Mouse (Mus musculus) hindbrain, postnatal 0 days (tissue): ENCODE results near the gene Traf3ip3. TPM values are rescaled to one million over a fixed set of nuclear protein-coding genes. Genes with fewer than 3 reads are reported as not detected.

Source experiments
- ATAC-seq: fragments of 200-750 bp; cut with Nextera tagmentation; 2 replicates; pipeline ENCODE4 v1.8.0; 2017; ENCODE audit warnings: mild to moderate bottlenecking, moderate TSS enrichment, moderate library complexity
- DNase-seq: peaks from one replicate; pipeline ENCODE4 v3.0.0-alpha.2; 2015; ENCODE audit warnings: low spot score
- H3K27ac ChIP-seq: fragments of 300-500 bp; sonication (generic); 2 replicates; pipeline ENCODE4 v1.5.1; 2014; ENCODE audit warnings: mild to moderate bottlenecking
- H3K27me3 ChIP-seq: fragments of 300-500 bp; sonication (generic); 2 replicates; pipeline ENCODE4 v1.6.1; 2014; ENCODE audit warnings: low read length, mixed read lengths; ENCODE audit not compliant: insufficient read depth
- H3K36me3 ChIP-seq: fragments of 300-500 bp; sonication (generic); 2 replicates; pipeline ENCODE4 v1.6.1; 2014; ENCODE audit warnings: low read length, mixed read lengths; ENCODE audit not compliant: insufficient read depth
- H3K4me1 ChIP-seq: fragments of 300-500 bp; sonication (generic); 2 replicates; pipeline ENCODE4 v1.6.1; 2014; ENCODE audit warnings: antibody characterized with exemption, low read length, mixed read lengths; ENCODE audit not compliant: insufficient read depth
- H3K4me2 ChIP-seq: fragments of 300-500 bp; sonication (generic); 2 replicates; pipeline ENCODE4 v1.6.1; 2014; ENCODE audit warnings: low read depth, mild to moderate bottlenecking, low read length, moderate library complexity, mixed read lengths
- H3K4me3 ChIP-seq: fragments of 300-500 bp; sonication (generic); 2 replicates; pipeline ENCODE4 v1.5.1; 2014; ENCODE audit warnings: low read length
- H3K9ac ChIP-seq: fragments of 300-500 bp; sonication (generic); replicated peaks from 2 replicates; pipeline ENCODE4 v1.6.1; 2014; ENCODE audit warnings: mild to moderate bottlenecking, low read length, moderate library complexity, mixed read lengths
- H3K9me3 ChIP-seq: fragments of 300-500 bp; sonication (generic); 2 replicates; pipeline ENCODE4 v1.6.1; 2016; ENCODE audit warnings: low read length, mixed read lengths
- CTCF ChIP-seq: IDR thresholded peaks from 2 replicates; pipeline ENCODE4 v1.5.1; 2016; ENCODE audit warnings: antibody characterized with exemption, control low read depth, low read depth
- WGBS: fragments of 180-500 bp; shearing (Covaris S2); extraction: QIAGEN DNeasy Blood & Tissue Kit; methylation state at CpG from one replicate; pipeline ENCODE4 v1.1.7; 2014; 5-methylcytosine and 5-hydroxymethylcytosine counted together
- polyA plus RNA-seq: library from polyadenylated mRNA; unstranded; fragments of >200 nt; fragmentation: Nextera tagmentation; extraction: Ambion mirVana; gene quantifications from 2 replicates; pipeline ENCODE4 v1.2.1, GENCODE M21; 2015
- total RNA-seq: library from RNA; depleted of rRNA; stranded (reverse); fragments of >200 nt; gene quantifications from 2 replicates; pipeline ENCODE4 v1.2.3, GENCODE M21; 2014

Gene Traf3ip3
- total and polyA plus RNA-seq, 2 experiments from 2014 or later: 0.78 to 1.9 TPM

GRCm38 (mm10) chr1:193141118-193141517, 60.4 kb downstream of the Traf3ip3 start:
- 77% methylated on average over 7 of the region's 7 CpGs for WGBS
- Histone ChIP-seq H3K9me3 (no peaks in the 10 kb centered on the region), H3K27ac (no peak overlapping the region), H3K27me3 (no peaks in the 10 kb centered on the region), H3K4me1 (no peaks in the 10 kb centered on the region), H3K9ac (no peak overlapping the region), H3K4me3 (no peak overlapping the region), H3K4me2 (no peak overlapping the region), H3K36me3 (no peaks in the 10 kb centered on the region)
- DNase-seq: no peak
- no peak for TF ChIP-seq CTCF
- ATAC-seq: no peak

DNA sequence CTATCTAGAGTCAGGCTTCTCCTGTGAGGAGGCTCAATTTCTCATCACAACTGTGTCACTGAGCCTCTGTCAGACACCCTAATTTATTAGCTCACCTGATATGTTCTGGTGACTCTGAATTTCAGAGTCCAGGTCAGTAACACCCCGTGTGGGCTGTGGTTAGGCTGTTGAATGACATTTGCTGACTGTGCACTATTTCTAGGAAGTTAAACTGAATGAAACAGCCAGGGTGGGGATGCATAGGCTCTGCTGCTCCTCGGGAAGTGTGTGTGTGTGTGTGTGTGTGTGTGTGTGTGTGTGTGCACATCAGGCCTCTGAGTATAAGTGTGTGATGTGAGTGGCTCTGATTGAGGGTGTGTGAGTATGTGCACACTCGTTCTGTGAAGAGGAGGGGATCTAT, 62.8 kb downstream of the Traf3ip3 start:
- H3K4me3 ChIP-seq: no peak overlapping the region
- H3K4me2 ChIP-seq: no peak overlapping the region
- no peak for ATAC-seq
- 60% methylated on average over 3 of the region's 3 CpGs for WGBS
- no peaks in the 10 kb centered on the region for H3K4me1 ChIP-seq
- no peak for TF ChIP-seq CTCF
- no peaks in the 10 kb centered on the region for H3K9me3 ChIP-seq
- no peak overlapping the region for H3K9ac ChIP-seq
- no peak for DNase-seq
- H3K27me3 ChIP-seq: no peaks in the 10 kb centered on the region
- no peak overlapping the region for H3K27ac ChIP-seq
- H3K36me3 ChIP-seq: no peaks in the 10 kb centered on the region

- no peaks in the 10 kb centered on the region for H3K36me3 ChIP-seq
- H3K4me3 ChIP-seq: no peak overlapping the region
- H3K9ac ChIP-seq: no peak overlapping the region
- ATAC-seq (no peak), DNase-seq (no peak)
- H3K4me2 ChIP-seq: no peak overlapping the region
- no peak for TF ChIP-seq CTCF
- no peaks in the 10 kb centered on the region for H3K9me3 ChIP-seq
- no peaks in the 10 kb centered on the region for H3K27me3 ChIP-seq
- no peak overlapping the region for H3K27ac ChIP-seq
- no peaks in the 10 kb centered on the region for H3K4me1 ChIP-seq
- 30% methylated on average over 7 of the region's 7 CpGs for WGBS
These were observed 63.4 kb downstream of the Traf3ip3 start for GRCm38 (mm10) chr1:193138087-193138486.

DNA sequence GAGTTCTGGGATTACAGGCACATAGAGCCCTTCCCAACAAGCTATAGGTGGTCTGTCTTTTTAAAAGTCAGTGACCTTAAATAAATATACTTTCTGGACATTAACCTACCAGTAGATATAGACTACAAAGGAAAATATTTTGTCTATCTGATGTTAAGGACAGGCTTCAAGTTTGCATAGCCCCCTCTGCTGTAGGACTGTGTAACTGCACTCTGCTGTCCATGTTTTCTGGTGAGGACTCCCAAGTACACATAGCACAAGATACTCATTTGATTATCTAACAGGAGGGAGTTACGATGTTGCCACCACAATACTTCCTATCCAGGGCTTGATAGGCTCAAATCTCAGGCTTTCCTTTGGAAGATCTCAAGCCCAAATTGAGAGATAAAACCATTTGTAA, 67.8 kb downstream of the Traf3ip3 start:
- Histone ChIP-seq H3K9ac (no peak overlapping the region), H3K27ac (no peak overlapping the region), H3K27me3 (no peaks in the 10 kb centered on the region), H3K9me3 (no peaks in the 10 kb centered on the region), H3K4me1 (peaks cover 5% of the 10 kb centered on the region; the same call in 1 of the 2 replicates), H3K4me2 (no peak overlapping the region), H3K36me3 (no peaks in the 10 kb centered on the region), H3K4me3 (no peak overlapping the region)
- peak; percentile 52 for TF ChIP-seq CTCF
- DNase-seq (no peak), ATAC-seq (no peak)
- 82% methylated on average over 1 of the region's 1 CpGs for WGBS

- Histone ChIP-seq H3K4me3 (no peak overlapping the region), H3K9me3 (no peaks in the 10 kb centered on the region), H3K4me2 (no peak overlapping the region), H3K4me1 (peaks cover 5% of the 10 kb centered on the region; the same call in 1 of the 2 replicates), H3K36me3 (no peaks in the 10 kb centered on the region), H3K27me3 (no peaks in the 10 kb centered on the region), H3K9ac (no peak overlapping the region), H3K27ac (no peak overlapping the region)
- TF ChIP-seq CTCF: no peak
- no peak for DNase-seq
- no peak for ATAC-seq
These were observed 69.1 kb downstream of the Traf3ip3 start for GRCm38 (mm10) chr1:193132385-193132784.

- no peaks in the 10 kb centered on the region for H3K9me3 ChIP-seq
- no peak overlapping the region for H3K4me2 ChIP-seq
- H3K9ac ChIP-seq: no peak overlapping the region
- ATAC-seq: no peak
- H3K36me3 ChIP-seq: no peaks in the 10 kb centered on the region
- no peak for DNase-seq
- H3K4me1 ChIP-seq: peaks cover 5% of the 10 kb centered on the region; the same call in 1 of the 2 replicates
- H3K4me3 ChIP-seq: no peak overlapping the region
- H3K27ac ChIP-seq: no peak overlapping the region
- H3K27me3 ChIP-seq: no peaks in the 10 kb centered on the region
- no peak for TF ChIP-seq CTCF
- WGBS: 86% methylated on average over 6 of the region's 6 CpGs
These were observed 70.1 kb downstream of the Traf3ip3 start for GRCm38 (mm10) chr1:193131311-193131948.

DNA sequence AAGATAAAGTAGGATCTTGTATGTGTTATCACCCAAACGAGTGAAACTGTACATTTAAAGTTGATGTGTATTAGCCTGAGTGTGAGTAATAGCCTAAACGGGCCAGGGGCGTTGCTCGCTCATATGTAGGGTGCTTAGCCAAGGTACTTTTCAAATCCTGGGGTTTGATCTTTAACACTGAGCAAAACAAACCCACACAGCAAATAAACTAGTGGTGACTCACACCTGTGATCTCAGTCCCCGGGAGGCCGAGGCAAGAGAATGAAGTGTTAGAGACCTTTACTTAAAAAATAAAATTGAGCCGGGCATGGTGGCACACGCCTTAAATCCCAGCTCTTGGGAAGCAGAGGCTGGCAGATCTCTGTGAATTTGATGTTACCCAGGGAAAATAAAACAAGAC, 70.7 kb downstream of the Traf3ip3 start:
- H3K27ac ChIP-seq: peak overlapping the region; percentile 80; the same call in 1 of the 2 replicates
- H3K9me3 ChIP-seq: no peaks in the 10 kb centered on the region
- H3K4me3 ChIP-seq: peak overlapping the region; percentile 79
- WGBS: 86% methylated on average over 8 of the region's 8 CpGs
- peak; percentile 44; the same call in 1 of the 2 replicates for ATAC-seq
- no peak for TF ChIP-seq CTCF
- H3K4me1 ChIP-seq: peaks cover 5% of the 10 kb centered on the region; the same call in 1 of the 2 replicates
- peak overlapping the region; percentile 56; the same call in 1 of the 2 replicates for H3K9ac ChIP-seq
- DNase-seq: no peak
- peak overlapping the region; percentile 68 for H3K4me2 ChIP-seq
- H3K27me3 ChIP-seq: no peaks in the 10 kb centered on the region
- no peaks in the 10 kb centered on the region for H3K36me3 ChIP-seq
